Mouse (Mus musculus): Measurements from ENCODE around the gene Miga2.

DNA sequence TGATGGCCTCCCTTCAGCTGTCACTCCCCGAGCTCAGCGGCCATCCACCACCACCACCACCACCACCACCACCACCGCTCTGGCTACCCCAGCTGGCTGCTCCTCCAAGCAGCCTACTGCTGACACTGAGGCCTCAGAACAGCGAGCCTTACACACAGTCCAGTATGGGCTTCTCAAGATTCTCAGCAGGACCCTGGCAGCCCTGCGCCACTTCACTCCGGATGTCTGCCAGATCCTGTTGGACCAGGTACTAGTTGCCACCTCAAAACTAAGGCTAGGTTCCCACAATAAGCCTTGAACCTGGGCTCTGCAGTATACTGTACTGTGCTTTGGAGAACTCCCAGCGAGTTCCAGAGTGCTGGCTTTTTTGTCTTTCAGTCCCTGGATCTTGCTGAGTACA, 21.5 kb upstream of the Miga2 start:
- no peak for TF ChIP-seq CTCF (IDR thresholded peaks at IDR 0.05; ENCODE audit: insufficient read depth, low read depth, low read length)
- TF ChIP-seq POLR2A (IDR thresholded peaks at IDR 0.05; ENCODE audit: insufficient read depth, low read depth, low read length), result no peak

Measured in olfactory bulb, adult 2 months (tissue).